Mouse (Mus musculus) embryonic fibroblast, embryonic 13.5 days (primary cell): ENCODE data around the gene Gm17655. TPM values are rescaled to one million over a fixed set of nuclear protein-coding genes. Genes with fewer than 3 reads are reported as not detected.

Source experiments
- H3K27ac ChIP-seq: 2 replicates; pipeline ENCODE4 v1.5.1; 2012; ENCODE audit warnings: low read length, control low read depth, inconsistent platforms; ENCODE audit not compliant: insufficient read depth
- H3K4me1 ChIP-seq: 2 replicates; pipeline ENCODE4 v1.6.1; 2011; ENCODE audit warnings: low read length; ENCODE audit not compliant: control insufficient read depth, insufficient read depth
- H3K4me3 ChIP-seq: 2 replicates; pipeline ENCODE4 v1.5.1; 2011; ENCODE audit warnings: mild to moderate bottlenecking, control low read depth, low read length; ENCODE audit not compliant: insufficient read depth
- CTCF ChIP-seq: IDR thresholded peaks from 2 replicates; pipeline ENCODE4 v1.5.1; 2011; ENCODE audit warnings: mild to moderate bottlenecking, control low read depth, low read length, moderate library complexity, borderline replicate concordance; ENCODE audit not compliant: insufficient read depth
- POLR2A ChIP-seq: IDR thresholded peaks from 2 replicates; pipeline ENCODE4 v1.6.1; 2011; ENCODE audit warnings: low read depth, mild to moderate bottlenecking, control low read depth, low read length, moderate library complexity
- polyA plus RNA-seq: library from polyadenylated mRNA; stranded (reverse); fragments of >200 nt; gene quantifications from 2 replicates; pipeline ENCODE4 v1.2.4, GENCODE M21; 2011; ENCODE audit warnings: low read depth; ENCODE audit not compliant: missing spikeins, insufficient read length

Gm17655 gene
- polyA plus RNA-seq, 1 experiment = 6.8 TPM

- Histone ChIP-seq H3K4me1 (no peaks in the 10 kb centered on the region), H3K4me3 (no peak overlapping the region), H3K27ac (no peak overlapping the region)
- TF ChIP-seq POLR2A = 0 out of 2 replicates have a peak, but pooled peaks have one; percentile 14
- TF ChIP-seq CTCF = no peak
Measured at GRCm38 (mm10) chr5:110102429-110102828, 30.1 kb upstream of the Gm17655 start.

- no peak overlapping the region for H3K4me3 ChIP-seq
- H3K27ac ChIP-seq = no peak overlapping the region
- TF ChIP-seq CTCF (no peak), POLR2A (no peak)
- no peaks in the 10 kb centered on the region for H3K4me1 ChIP-seq
Measured at GRCm38 (mm10) chr5:110101716-110102347, 29.5 kb upstream of the Gm17655 start.

DNA sequence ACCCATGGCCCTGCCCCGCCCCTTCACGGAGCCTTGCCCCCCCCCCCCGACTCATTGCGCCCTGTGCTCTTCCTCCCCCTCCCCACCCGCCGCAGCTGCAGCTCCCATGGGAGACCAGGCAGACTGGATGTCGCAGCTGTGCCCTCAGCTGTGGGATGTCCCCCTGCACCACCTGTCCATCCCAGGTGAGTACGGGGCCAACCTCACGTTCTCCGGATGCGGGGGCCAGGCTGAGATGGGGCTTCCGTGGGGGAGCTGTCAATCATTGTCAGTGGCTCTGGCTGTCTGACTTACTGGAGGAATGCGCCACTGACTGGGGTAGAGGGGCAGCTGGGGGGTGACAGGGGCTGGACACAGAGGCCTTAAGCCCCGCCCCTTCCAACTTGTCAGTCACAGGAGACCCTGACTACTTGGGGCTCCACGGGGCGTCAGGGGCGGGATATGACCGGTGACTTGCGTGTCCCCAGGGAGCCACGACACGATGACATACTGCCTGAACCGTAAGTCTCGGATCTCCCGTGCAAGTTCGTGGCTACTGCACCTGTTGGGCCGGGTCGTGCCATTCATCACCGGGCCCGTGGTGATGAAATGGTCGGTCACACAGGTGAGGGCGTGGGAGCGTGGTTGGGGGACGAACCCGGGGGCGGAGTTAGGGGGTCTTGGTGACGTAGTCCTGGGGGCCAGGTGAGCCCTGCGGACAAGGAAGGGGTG lies 28.8 kb upstream of the Gm17655 start:
- H3K27ac ChIP-seq = no peak overlapping the region
- H3K4me3 ChIP-seq = no peak overlapping the region
- TF ChIP-seq POLR2A = no peak
- no peak for TF ChIP-seq CTCF
- no peaks in the 10 kb centered on the region for H3K4me1 ChIP-seq

DNA sequence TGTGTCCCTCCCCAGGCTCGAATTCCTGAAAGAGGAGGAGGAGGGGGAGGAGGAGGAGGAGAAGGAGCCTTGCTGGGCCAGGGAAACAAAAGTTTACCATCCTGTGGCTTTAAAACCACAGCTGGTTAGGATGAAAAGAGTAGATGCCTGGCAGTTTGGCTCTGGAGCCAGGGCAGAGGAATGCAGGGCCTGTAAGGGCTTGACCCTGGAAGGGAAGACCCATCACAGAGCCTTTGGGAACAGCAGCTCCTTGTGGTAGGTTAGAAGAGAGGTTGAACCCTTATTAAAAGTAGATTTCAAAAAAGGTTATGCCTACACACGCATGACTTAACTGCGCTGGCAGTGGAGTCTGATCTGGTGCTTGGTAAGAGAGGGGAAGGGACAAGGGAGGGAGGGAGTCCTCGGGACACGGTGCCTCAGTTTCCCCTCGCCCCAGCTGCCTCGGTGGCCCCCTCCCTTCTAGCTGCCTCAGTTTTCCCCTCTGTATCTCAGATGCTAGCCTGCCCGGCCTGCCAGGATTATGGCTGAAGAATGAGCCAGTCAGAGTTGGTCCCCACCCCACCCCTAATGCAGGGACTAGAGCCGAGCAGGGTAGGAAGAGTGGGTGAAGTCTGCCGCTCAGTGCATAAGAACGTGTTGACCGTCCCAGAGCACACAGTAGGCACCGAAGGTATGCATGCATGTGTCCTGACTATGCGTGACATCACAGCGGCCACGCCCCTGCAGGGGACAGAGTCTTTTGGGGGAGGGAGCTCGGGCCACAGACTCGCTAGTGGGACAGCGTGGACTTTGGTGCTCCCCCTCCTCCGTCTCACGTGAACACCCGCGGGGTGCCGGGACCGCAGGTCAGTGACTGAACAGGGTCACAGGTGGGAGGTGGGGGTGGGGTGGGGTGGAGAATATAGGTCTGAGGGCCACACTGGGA lies 27.6 kb upstream of the Gm17655 start, which contains the start of gene Plcxd1:
Gene Plcxd1 (plus strand): TSS at position 314 of the 925 bp plus-strand sequence.
- TF ChIP-seq POLR2A = no peak
- no peak for TF ChIP-seq CTCF
- peaks cover 3% of the 10 kb centered on the region; the same call in 1 of the 2 replicates for H3K4me1 ChIP-seq
- no peak within 1 kb of the TSS for H3K27ac ChIP-seq
- H3K4me3 ChIP-seq = no peak within 1 kb of the TSS

DNA sequence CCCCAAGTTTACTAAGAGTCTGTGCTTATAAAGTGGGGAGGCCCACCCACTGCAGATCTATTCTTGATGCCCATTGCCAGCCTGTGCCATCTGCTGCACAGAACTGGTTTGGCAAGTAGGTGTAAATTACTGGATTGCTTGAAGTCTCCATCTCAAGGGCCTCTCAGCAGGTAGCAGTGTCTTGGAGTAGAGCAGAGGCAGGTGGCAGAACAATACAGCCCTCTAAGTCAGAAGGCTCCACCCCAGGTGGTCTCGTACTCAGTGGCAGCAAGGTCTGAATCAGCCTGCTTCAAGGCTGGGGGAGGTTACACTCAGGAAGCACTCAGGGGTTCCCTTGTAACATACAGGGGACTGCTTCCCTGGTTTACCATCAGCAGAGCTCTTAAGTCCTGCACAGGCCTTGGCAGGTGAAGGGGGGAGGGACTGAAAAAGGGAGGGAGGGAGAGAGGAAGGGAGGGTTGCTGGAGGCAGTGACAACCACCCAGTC lies 26.7 kb upstream of the Gm17655 start:
- Histone ChIP-seq H3K4me3 (no peak overlapping the region), H3K27ac (no peak overlapping the region), H3K4me1 (peaks cover 5% of the 10 kb centered on the region; the same call in 1 of the 2 replicates)
- TF ChIP-seq POLR2A (no peak), CTCF (no peak)

DNA sequence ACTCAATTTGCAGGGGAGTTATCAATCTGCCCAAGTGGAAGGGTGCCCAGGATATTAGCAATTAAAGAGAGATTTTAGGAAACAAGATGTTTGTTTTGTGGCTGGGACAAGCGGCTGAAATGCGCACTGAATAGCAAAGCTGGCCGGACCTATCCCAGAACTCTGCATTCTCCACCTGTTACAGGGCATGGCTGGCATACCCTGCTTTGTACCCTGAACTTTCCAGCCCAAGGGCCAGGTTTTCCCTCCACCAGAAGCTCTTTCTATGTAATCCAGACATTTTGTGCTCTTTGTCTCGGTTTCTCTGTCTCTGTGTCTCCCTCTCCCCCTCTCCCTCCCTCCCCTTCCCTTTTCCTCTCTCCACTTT lies 22.5 kb upstream of the Gm17655 start:
- H3K4me1 ChIP-seq = peaks cover 5% of the 10 kb centered on the region; the same call in 1 of the 2 replicates
- TF ChIP-seq POLR2A (no peak), CTCF (no peak)
- no peak overlapping the region for H3K27ac ChIP-seq
- peak overlapping the region; percentile 75 for H3K4me3 ChIP-seq

DNA sequence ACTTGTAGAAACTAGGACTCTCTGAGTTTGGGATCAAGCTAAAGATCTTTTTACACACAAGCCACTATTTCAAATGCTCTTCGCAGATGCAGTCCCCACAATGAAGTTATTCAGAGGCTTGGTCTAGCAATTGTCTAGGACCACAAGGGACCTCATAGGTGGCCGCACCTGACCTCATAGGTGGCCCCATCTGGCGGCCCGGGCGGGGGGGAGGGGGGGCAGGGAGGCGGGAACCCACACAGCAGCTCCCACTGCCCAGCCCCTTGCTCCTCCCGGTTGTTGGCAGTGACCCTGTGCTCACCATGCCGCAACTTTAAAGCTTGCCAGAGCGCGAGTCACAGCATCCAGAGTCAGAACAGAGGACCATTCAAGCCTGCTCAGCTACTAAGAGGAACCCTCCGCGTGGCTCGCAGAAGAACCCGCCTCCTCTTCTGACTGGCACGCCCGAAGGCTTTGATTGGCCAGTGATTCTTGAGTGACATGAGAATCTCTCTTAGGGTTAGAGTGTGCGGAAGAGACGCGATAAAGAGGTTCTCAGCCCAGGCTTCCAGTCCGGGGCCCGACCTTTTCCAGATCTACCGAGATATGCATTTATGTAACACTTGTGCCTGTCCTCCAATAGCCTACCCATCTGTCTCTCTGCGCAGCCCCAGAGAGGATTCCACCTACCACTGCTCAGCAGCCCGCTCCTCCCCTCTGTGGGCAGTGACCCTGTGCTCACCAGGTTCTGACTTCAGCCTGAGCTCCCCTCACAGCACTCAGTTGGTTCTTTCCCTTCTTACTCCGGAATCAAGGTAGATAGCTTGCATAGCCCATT lies 21.9 kb upstream of the Gm17655 start, which contains the start of gene Gm35315:
Gene Gm35315 (minus strand): TSS at position 391 of the 817 bp plus-strand sequence.
- peak within 1 kb of the TSS; percentile 24; the same call in 1 of the 2 replicates for H3K27ac ChIP-seq
- H3K4me1 ChIP-seq = peaks cover 5% of the 10 kb centered on the region; the same call in 1 of the 2 replicates
- TF ChIP-seq POLR2A (peak; percentile 63), CTCF (no peak)
- H3K4me3 ChIP-seq = peak within 1 kb of the TSS; percentile 75

GRCm38 (mm10) chr5:110091546-110091945 lies 19.2 kb upstream of the Gm17655 start:
- Histone ChIP-seq H3K4me3 (no peak overlapping the region), H3K27ac (no peak overlapping the region), H3K4me1 (peaks cover 5% of the 10 kb centered on the region; the same call in 1 of the 2 replicates)
- TF ChIP-seq POLR2A (no peak), CTCF (no peak)
